Mouse (Mus musculus) midbrain, embryonic 11.5 days (tissue): ENCODE measurements around the gene Smtnl1. TPM values are rescaled to one million over a fixed set of nuclear protein-coding genes. Genes with fewer than 3 reads are reported as not detected.

Experiments used
- ATAC-seq: fragments of 200-750 bp; cut with Nextera tagmentation; 2 replicates; pipeline ENCODE4 v1.8.0; 2017; ENCODE audit warnings: moderate TSS enrichment, moderate library complexity; ENCODE audit not compliant: low FRiP score
- DNase-seq: peaks from one replicate; pipeline ENCODE4 v3.0.0; 2015; ENCODE audit warnings: low spot score; ENCODE audit errors: missing footprints
- H3K27ac ChIP-seq: fragments of 300-500 bp; sonication (generic); 2 replicates; pipeline ENCODE4 v1.5.1; 2014; ENCODE audit warnings: low read depth, low read length
- H3K27me3 ChIP-seq: fragments of 300-500 bp; sonication (generic); 2 replicates; pipeline ENCODE4 v1.6.1; 2014; ENCODE audit warnings: mild to moderate bottlenecking, low read length, moderate library complexity, mixed read lengths; ENCODE audit not compliant: control insufficient read depth, insufficient read depth
- H3K36me3 ChIP-seq: fragments of 300-500 bp; sonication (generic); 2 replicates; pipeline ENCODE4 v1.6.1; 2014; ENCODE audit warnings: mild to moderate bottlenecking, low read length, moderate library complexity, mixed read lengths; ENCODE audit not compliant: control insufficient read depth, insufficient read depth
- H3K4me1 ChIP-seq: fragments of 300-500 bp; sonication (generic); 2 replicates; pipeline ENCODE4 v1.6.1; 2014; ENCODE audit warnings: low read length; ENCODE audit not compliant: control insufficient read depth, insufficient read depth
- H3K4me2 ChIP-seq: fragments of 300-500 bp; sonication (generic); 2 replicates; pipeline ENCODE4 v1.6.1; 2014; ENCODE audit warnings: mild to moderate bottlenecking, moderate library complexity
- H3K4me3 ChIP-seq: fragments of 300-500 bp; sonication (generic); 2 replicates; pipeline ENCODE4 v1.5.1; 2014; ENCODE audit warnings: low read depth, low read length
- H3K9ac ChIP-seq: fragments of 300-500 bp; sonication (generic); 2 replicates; pipeline ENCODE4 v1.6.1; 2014; ENCODE audit warnings: low read length
- H3K9me3 ChIP-seq: fragments of 300-500 bp; sonication (generic); 2 replicates; pipeline ENCODE4 v1.6.1; 2016; ENCODE audit warnings: low read length; ENCODE audit not compliant: control insufficient read depth
- WGBS: fragments of 180-500 bp; shearing (Covaris S2); extraction: QIAGEN DNeasy Blood & Tissue Kit; methylation state at CpG from one replicate; pipeline ENCODE4 v1.1.7; 2014; 5-methylcytosine and 5-hydroxymethylcytosine counted together
- polyA plus RNA-seq: library from polyadenylated mRNA; unstranded; fragments of >200 nt; fragmentation: Nextera tagmentation; extraction: Ambion mirVana; gene quantifications from 2 replicates; pipeline ENCODE4 v1.2.1, GENCODE M21; 2014

Gene Smtnl1
- polyA plus RNA-seq, 1 experiment from 2014 or later, result not detected

- H3K27ac ChIP-seq, result no peak within 1 kb of the TSS
- peak; percentile 90 for ATAC-seq
- H3K36me3 ChIP-seq, result no peaks in the 10 kb centered on the region
- peak within 1 kb of the TSS; percentile 82 for H3K4me2 ChIP-seq
- peak within 1 kb of the TSS; percentile 68 for H3K9ac ChIP-seq
- WGBS, result under 1% methylated on average over 34 of the region's 34 CpGs
- no peaks in the 10 kb centered on the region for H3K27me3 ChIP-seq
- peak within 1 kb of the TSS; percentile 70 for H3K4me3 ChIP-seq
- peaks cover 4% of the 10 kb centered on the region; the same call in 1 of the 2 replicates for H3K4me1 ChIP-seq
- H3K9me3 ChIP-seq, result no peaks in the 10 kb centered on the region
- peak; percentile 97 for DNase-seq
These were observed 4.2 kb upstream of the Smtnl1 start, which contains the start of gene Timm10 for GRCm38 (mm10) chr2:84826488-84827282. Timm10 (plus strand) TSS chr2:84826997.

DNA sequence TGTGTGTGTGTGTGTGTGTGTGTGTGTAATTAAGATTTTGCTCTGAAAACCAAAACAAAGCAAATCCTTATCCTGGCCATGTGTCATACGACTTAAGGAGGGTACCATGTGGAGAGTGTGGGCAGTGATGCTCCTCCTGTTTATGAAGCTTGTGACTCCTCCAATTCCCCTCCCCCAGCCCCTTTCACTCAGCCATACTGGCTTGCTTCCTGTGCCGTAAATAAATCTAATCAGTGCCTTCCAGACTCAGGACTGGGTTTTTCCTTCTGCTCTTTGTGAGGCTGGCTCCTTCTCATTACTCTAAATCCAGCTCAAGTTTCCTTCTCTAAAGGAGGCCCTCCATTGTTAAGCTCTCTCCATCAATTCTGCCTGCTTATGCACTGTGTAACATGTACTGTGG, 785 bp upstream of the Smtnl1 start:
- no peak for ATAC-seq
- DNase-seq, result peak; percentile 39
- no peak overlapping the region for H3K4me3 ChIP-seq

DNA sequence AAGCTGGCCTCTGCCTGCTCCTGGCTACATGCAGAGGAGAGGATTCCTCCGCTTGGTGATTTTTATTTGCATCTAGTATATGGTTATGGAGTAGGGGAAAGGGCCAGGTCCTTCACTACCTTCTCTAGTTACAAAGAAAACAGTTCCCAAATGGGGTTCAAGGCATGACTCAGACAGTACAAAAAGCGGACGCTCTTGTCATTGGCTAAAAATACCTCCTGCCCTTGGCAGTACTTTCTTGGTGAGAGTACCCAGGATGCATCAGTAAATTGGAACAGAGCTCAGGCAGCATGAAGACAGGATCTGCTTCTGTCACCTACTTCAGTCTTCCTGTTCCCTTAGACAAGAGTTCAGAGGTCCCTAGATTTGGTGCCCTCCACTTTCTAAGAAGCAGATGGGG, 2.6 kb downstream of the Smtnl1 start:
- H3K4me2 ChIP-seq, result no peak overlapping the region
- no peak overlapping the region for H3K9ac ChIP-seq
- no peaks in the 10 kb centered on the region for H3K4me1 ChIP-seq
- DNase-seq, result no peak
- H3K27me3 ChIP-seq, result no peaks in the 10 kb centered on the region
- H3K4me3 ChIP-seq, result no peak overlapping the region
- H3K36me3 ChIP-seq, result no peaks in the 10 kb centered on the region
- no peak for ATAC-seq
- H3K9me3 ChIP-seq, result no peaks in the 10 kb centered on the region
- H3K27ac ChIP-seq, result no peak overlapping the region
- 64% methylated on average over 3 of the region's 3 CpGs for WGBS

More for the DNA sequence above, 785 bp upstream of the Smtnl1 start:
- 66% methylated on average over 2 of the region's 2 CpGs for WGBS
- no peak overlapping the region for H3K4me2 ChIP-seq
- no peak overlapping the region for H3K9ac ChIP-seq
- peaks cover 4% of the 10 kb centered on the region; the same call in 1 of the 2 replicates for H3K4me1 ChIP-seq
- H3K36me3 ChIP-seq, result no peaks in the 10 kb centered on the region
- H3K27me3 ChIP-seq, result no peaks in the 10 kb centered on the region
- no peaks in the 10 kb centered on the region for H3K9me3 ChIP-seq
- no peak overlapping the region for H3K27ac ChIP-seq

GRCm38 (mm10) chr2:84812676-84813075, 9.8 kb downstream of the Smtnl1 start:
- Histone ChIP-seq H3K9me3 (no peaks in the 10 kb centered on the region), H3K4me2 (no peak overlapping the region), H3K4me3 (no peak overlapping the region), H3K27ac (no peak overlapping the region), H3K36me3 (no peaks in the 10 kb centered on the region), H3K9ac (no peak overlapping the region), H3K27me3 (no peaks in the 10 kb centered on the region), H3K4me1 (peaks cover 4% of the 10 kb centered on the region; the same call in 1 of the 2 replicates)
- no peak for ATAC-seq
- peak; percentile 51 for DNase-seq
- WGBS, result 78% methylated on average over 6 of the region's 6 CpGs

DNA sequence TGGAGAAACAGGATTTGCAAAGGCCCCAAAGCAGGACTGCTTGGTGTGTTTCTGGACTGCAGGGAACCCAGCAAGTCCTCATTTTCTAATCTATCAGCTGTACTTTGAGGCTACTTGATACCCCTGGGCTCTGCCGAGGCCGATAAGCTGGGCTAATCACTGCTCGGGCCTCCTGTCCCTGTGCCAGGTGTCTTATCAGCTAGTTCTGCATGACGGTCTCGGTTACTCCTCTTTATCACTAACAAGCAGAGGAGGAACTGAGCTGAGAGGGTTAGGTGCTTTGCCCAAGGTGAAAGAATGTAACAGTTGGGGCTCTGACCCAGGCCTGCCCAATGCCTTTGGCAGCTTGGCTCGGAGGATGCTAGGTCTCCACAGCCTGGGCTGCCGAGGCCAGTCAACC, 10.6 kb downstream of the Smtnl1 start:
- no peak for ATAC-seq
- Histone ChIP-seq H3K36me3 (no peaks in the 10 kb centered on the region), H3K4me2 (no peak overlapping the region), H3K27ac (no peak overlapping the region), H3K9me3 (no peaks in the 10 kb centered on the region), H3K9ac (no peak overlapping the region), H3K27me3 (no peaks in the 10 kb centered on the region), H3K4me1 (peaks cover 4% of the 10 kb centered on the region; the same call in 1 of the 2 replicates), H3K4me3 (no peak overlapping the region)
- 93% methylated on average over 7 of the region's 7 CpGs for WGBS
- DNase-seq, result peak; percentile 21

GRCm38 (mm10) chr2:84810886-84811577, 11.4 kb downstream of the Smtnl1 start:
- ATAC-seq (peak; percentile 84), DNase-seq (peak; percentile 99)
- 39% methylated on average over 26 of the region's 26 CpGs for whole genome bisulfite sequencing
- Histone ChIP-seq H3K9me3 (no peaks in the 10 kb centered on the region), H3K4me2 (peak overlapping the region; percentile 38), H3K9ac (peak overlapping the region; percentile 30; the same call in 1 of the 2 replicates), H3K4me1 (peaks cover 4% of the 10 kb centered on the region; the same call in 1 of the 2 replicates), H3K4me3 (no peak overlapping the region), H3K27me3 (no peaks in the 10 kb centered on the region), H3K36me3 (no peaks in the 10 kb centered on the region), H3K27ac (no peak overlapping the region)

GRCm38 (mm10) chr2:84810526-84810885, 11.9 kb downstream of the Smtnl1 start:
- peaks cover 4% of the 10 kb centered on the region; the same call in 1 of the 2 replicates for H3K4me1 ChIP-seq
- H3K27ac ChIP-seq, result no peak overlapping the region
- no peaks in the 10 kb centered on the region for H3K36me3 ChIP-seq
- no peak overlapping the region for H3K9ac ChIP-seq
- 77% methylated on average over 6 of the region's 6 CpGs for WGBS
- H3K27me3 ChIP-seq, result no peaks in the 10 kb centered on the region
- no peak overlapping the region for H3K4me3 ChIP-seq
- no peak overlapping the region for H3K4me2 ChIP-seq
- ATAC-seq (peak; percentile 19; the same call in 1 of the 2 replicates), DNase-seq (no peak)
- no peaks in the 10 kb centered on the region for H3K9me3 ChIP-seq

- no peak overlapping the region for H3K4me3 ChIP-seq
- no peak overlapping the region for H3K4me2 ChIP-seq
- no peaks in the 10 kb centered on the region for H3K27me3 ChIP-seq
- H3K27ac ChIP-seq, result no peak overlapping the region
- H3K9ac ChIP-seq, result no peak overlapping the region
- no peak for ATAC-seq
- H3K4me1 ChIP-seq, result peaks cover 4% of the 10 kb centered on the region; the same call in 1 of the 2 replicates
- peak; percentile 23 for DNase-seq
- no peaks in the 10 kb centered on the region for H3K36me3 ChIP-seq
- no peaks in the 10 kb centered on the region for H3K9me3 ChIP-seq
These were observed 13.1 kb downstream of the Smtnl1 start for GRCm38 (mm10) chr2:84809330-84809729.

GRCm38 (mm10) chr2:84806546-84806945, 15.9 kb downstream of the Smtnl1 start:
- 75% methylated on average over 5 of the region's 5 CpGs for WGBS
- H3K4me1 ChIP-seq, result peaks cover 4% of the 10 kb centered on the region; the same call in 1 of the 2 replicates

More at GRCm38 (mm10) chr2:84806546-84806945, 15.9 kb downstream of the Smtnl1 start:
- Histone ChIP-seq H3K9ac (no peak overlapping the region), H3K36me3 (no peaks in the 10 kb centered on the region), H3K27ac (no peak overlapping the region), H3K4me3 (no peak overlapping the region), H3K27me3 (no peaks in the 10 kb centered on the region), H3K4me2 (no peak overlapping the region), H3K9me3 (no peaks in the 10 kb centered on the region)
- no peak for DNase-seq
- ATAC-seq, result no peak
